In the genomic region with DNA sequence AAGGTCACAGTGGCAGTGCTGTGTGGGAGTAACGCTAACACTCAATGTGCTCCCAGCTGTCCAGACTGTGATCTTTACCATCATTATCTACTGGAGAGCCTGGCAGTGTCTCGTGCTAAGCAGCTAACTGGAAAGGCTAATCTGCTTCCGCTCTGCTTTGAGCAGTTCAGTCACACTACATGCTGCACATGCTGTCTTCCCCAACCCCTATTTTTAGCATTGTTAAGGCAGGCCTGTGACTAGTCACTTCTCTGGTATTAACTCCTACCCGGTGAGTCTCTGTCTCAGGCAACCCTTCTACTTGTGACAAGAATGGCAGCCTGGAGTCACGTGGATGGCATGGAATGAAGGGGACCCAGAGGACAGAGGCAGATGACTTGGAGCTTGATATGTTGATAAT, we compare ENCODE assay signal across 18 mouse cellular contexts.
DNase-seq lines count a peak whose midpoint lies in the region; ATAC-seq and TF ChIP-seq lines count a peak whose summit lies in the region.
"Had no signal": no experiment of that assay in that cellular context is flagged by ENCODE, and none has a peak within 500 bp of the region (broad histone marks: within the 10 kb centered on the region; RNA-seq: fewer than 3 reads in every experiment).

No protein-coding gene starts in this region.

- WGBS in heart, embryonic 10.5 days, result 42% methylated on average over 5 of the region's 5 CpGs
- 73% methylated on average over 5 of the region's 5 CpGs for WGBS in stomach, postnatal 0 days

- peak; percentile 9 to 23 for DNase-seq in frontal cortex, postnatal 36 days (ENCODE audit: low spot score in 2 of 2)
- peak; percentile 18 for DNase-seq in left cerebral cortex, adult 11 months (ENCODE audit: low spot score)
- DNase-seq in left cerebral cortex, postnatal 4 days, result no peak
- no peak for DNase-seq in heart, embryonic 10.5 days (ENCODE audit: low spot score)
- DNase-seq in heart, postnatal 10 days, result peak; percentile 52 to 75
- DNase-seq in stomach, postnatal 0 days (ENCODE audit: low spot score), result no peak
- DNase-seq: adrenal gland, adult 2 months; cerebellum, adult 18-20 months; gastrocnemius, postnatal 14 days; lung, adult 2 months; lung, postnatal 36 days had no signal

- H3K9ac ChIP-seq in stomach, postnatal 0 days (ENCODE audit: low read length), result no peak overlapping the region
- H3K9ac ChIP-seq: forebrain, embryonic 13.5 days; hindbrain, embryonic 13.5 days; stomach, embryonic 15.5 days had no signal

- TF ChIP-seq CTCF in stomach, postnatal 0 days (IDR thresholded peaks at IDR 0.05; ENCODE audit: low read depth), result no peak

- H3K27me3 ChIP-seq in heart, embryonic 10.5 days (ENCODE audit: insufficient read depth, poor library complexity, severe bottlenecking), result no peaks in the 10 kb centered on the region
- H3K27me3 ChIP-seq in stomach, postnatal 0 days (ENCODE audit: control insufficient read depth, insufficient read depth, low read length), result no peaks in the 10 kb centered on the region
- H3K27me3 ChIP-seq: forebrain, embryonic 13.5 days; hindbrain, embryonic 13.5 days; stomach, embryonic 15.5 days had no signal

- no peak overlapping the region for H3K4me3 ChIP-seq in heart, embryonic 10.5 days
- no peak overlapping the region for H3K4me3 ChIP-seq in stomach, postnatal 0 days (ENCODE audit: low read depth, low read length)
- H3K4me3 ChIP-seq: embryonic facial prominence, embryonic 10.5 days; forebrain, embryonic 13.5 days; hindbrain, embryonic 13.5 days; stomach, embryonic 15.5 days had no signal

- no peak overlapping the region for H3K4me2 ChIP-seq in stomach, postnatal 0 days (replicated peaks; ENCODE audit: low read depth)
- H3K4me2 ChIP-seq: forebrain, embryonic 13.5 days; hindbrain, embryonic 13.5 days; stomach, embryonic 15.5 days had no signal

- peak overlapping the region; percentile 48 for H3K27ac ChIP-seq in heart, embryonic 10.5 days
- no peak overlapping the region for H3K27ac ChIP-seq in stomach, postnatal 0 days (replicated peaks)
- H3K27ac ChIP-seq: embryonic facial prominence, embryonic 10.5 days; forebrain, embryonic 13.5 days; hindbrain, embryonic 13.5 days; stomach, embryonic 15.5 days had no signal

- no peak for ATAC-seq in frontal cortex, adult (ENCODE audit: low TSS enrichment)
- no peak for ATAC-seq in CD4-positive, CD25-positive, alpha-beta regulatory T cell, adult 4 months
- no peak for ATAC-seq in stomach, postnatal 0 days (ENCODE audit: low FRiP score, low TSS enrichment)
- ATAC-seq: forebrain, embryonic 13.5 days; intestine, embryonic 16.5 days had no signal

- no peaks in the 10 kb centered on the region for H3K9me3 ChIP-seq in heart, embryonic 10.5 days
- H3K9me3 ChIP-seq in stomach, postnatal 0 days (ENCODE audit: control insufficient read depth, low read length), result no peaks in the 10 kb centered on the region
- H3K9me3 ChIP-seq: embryonic facial prominence, embryonic 10.5 days; forebrain, embryonic 13.5 days; hindbrain, embryonic 13.5 days; stomach, embryonic 15.5 days had no signal

- no peak for TF ChIP-seq EP300 in stomach, postnatal 0 days (optimal IDR thresholded peaks at IDR 0.05)

- H3K36me3 ChIP-seq in heart, embryonic 10.5 days, result no peaks in the 10 kb centered on the region
- H3K36me3 ChIP-seq in stomach, postnatal 0 days (ENCODE audit: control insufficient read depth, insufficient read depth, low read length), result no peaks in the 10 kb centered on the region
- H3K36me3 ChIP-seq: embryonic facial prominence, embryonic 10.5 days; hindbrain, embryonic 13.5 days; stomach, embryonic 15.5 days had no signal

- intact Hi-C loops in left cerebral cortex, postnatal 4 days (cut with DNase I), result no loop called here
- intact Hi-C loops in heart, postnatal 10 days (cut with DNase I), result no loop called here

- H3K4me1 ChIP-seq in heart, embryonic 10.5 days, result peaks cover 18% of the 10 kb centered on the region
- no peaks in the 10 kb centered on the region for H3K4me1 ChIP-seq in stomach, postnatal 0 days (replicated peaks; ENCODE audit: control insufficient read depth, insufficient read depth)

Comparison
In these comparisons a context has a peak if more than half of its experiments do, and no peak if none do; other contexts are left out.
1. DNase-seq: peak in frontal cortex, postnatal 36 days (2 of 2), left cerebral cortex, adult 11 months (single experiment) and heart, postnatal 10 days (2 of 2); none in left cerebral cortex, postnatal 4 days (single experiment), heart, embryonic 10.5 days (single experiment) and stomach, postnatal 0 days (single experiment).